Mouse (Mus musculus) small intestine, adult 2 months (tissue): ENCODE data around the gene Galnt4. TPM values are rescaled to one million over a fixed set of nuclear protein-coding genes. Genes with fewer than 3 reads are reported as not detected.

ENCODE experiments used
- H3K27ac ChIP-seq: fragments of 200-500 bp; 2 replicates; pipeline ENCODE4 v1.5.1; 2012; ENCODE audit warnings: low read depth, low read length, control low read depth, inconsistent platforms; ENCODE audit not compliant: insufficient read depth
- H3K27me3 ChIP-seq: fragments of 200-500 bp; 2 replicates; pipeline ENCODE4 v1.6.1; 2012; ENCODE audit warnings: mild to moderate bottlenecking, moderate library complexity, low read length, inconsistent platforms; ENCODE audit not compliant: control insufficient read depth, insufficient read depth
- H3K36me3 ChIP-seq: fragments of 200-500 bp; 2 replicates; pipeline ENCODE4 v1.6.1; 2012; ENCODE audit warnings: mild to moderate bottlenecking, low read length, control low read depth, inconsistent platforms; ENCODE audit not compliant: control insufficient read depth, insufficient read depth
- H3K4me1 ChIP-seq: fragments of 200-500 bp; 2 replicates; pipeline ENCODE4 v1.6.1; 2012; ENCODE audit warnings: low read length, inconsistent platforms, mixed read lengths; ENCODE audit not compliant: control insufficient read depth, insufficient read depth, insufficient read length
- H3K4me3 ChIP-seq: fragments of 200-500 bp; 2 replicates; pipeline ENCODE4 v1.5.1; 2012; ENCODE audit warnings: low read depth, mild to moderate bottlenecking, control low read depth, inconsistent platforms, low read length, moderate library complexity
- CTCF ChIP-seq: fragments of 200-500 bp; IDR thresholded peaks from 2 replicates; pipeline ENCODE4 v1.5.1; 2012; ENCODE audit warnings: low read depth, mild to moderate bottlenecking, control low read depth, inconsistent platforms, low read length, moderate library complexity, mixed read lengths; ENCODE audit not compliant: insufficient replicate concordance, insufficient read length; ENCODE audit errors: extremely low read depth
- POLR2A ChIP-seq: fragments of 200-500 bp; IDR thresholded peaks from 2 replicates; pipeline ENCODE4 v1.6.1; 2012; ENCODE audit warnings: low read depth, mild to moderate bottlenecking, control low read depth, inconsistent platforms, low read length, moderate library complexity
- WGBS: fragments of 180-500 bp; shearing (Covaris S2); methylation state at CpG from one replicate; pipeline ENCODE4 v1.1.7; 2018; 5-methylcytosine and 5-hydroxymethylcytosine counted together
- polyA plus RNA-seq: library from polyadenylated mRNA; depleted of rRNA; stranded (reverse); fragments of >200 nt; gene quantifications from 2 replicates; pipeline ENCODE4 v1.2.3, GENCODE M21; 2012; rRNA removed

Gene Galnt4
- polyA plus RNA-seq, result 2.6 and 3.4 TPM in 2 replicates

DNA sequence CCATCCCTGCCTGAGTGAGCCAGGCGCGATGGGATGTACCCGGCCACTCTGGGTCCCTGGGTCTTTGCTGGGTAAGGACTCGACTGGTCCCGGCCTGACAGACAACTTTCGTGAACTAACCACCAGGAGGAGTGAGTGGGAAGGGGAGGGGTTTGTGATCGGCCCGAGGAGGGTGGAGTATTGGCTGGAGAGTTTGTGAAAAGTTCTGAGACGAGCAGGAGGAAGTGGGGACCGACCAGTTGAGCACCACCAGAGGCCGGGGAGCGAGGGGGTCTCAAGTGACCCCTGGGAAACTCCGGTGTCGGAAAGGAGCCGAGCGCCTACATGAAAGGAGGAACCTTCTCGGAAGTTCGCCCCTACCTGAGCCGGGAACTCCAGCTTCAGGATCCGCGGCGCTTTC, at the start of gene Galnt4:
Galnt4 (plus strand) TSS at position 196 of the 400 bp plus-strand sequence.
- TF ChIP-seq POLR2A (peak; percentile 70; the same call in 1 of the 2 replicates), CTCF (peak; percentile 74; the same call in 1 of the 2 replicates)
- Histone ChIP-seq H3K27ac (peak within 1 kb of the TSS; percentile 59), H3K36me3 (peaks cover 5% of the 10 kb centered on the region; the same call in 1 of the 2 replicates), H3K4me1 (peaks cover 14% of the 10 kb centered on the region), H3K27me3 (no peaks in the 10 kb centered on the region), H3K4me3 (peak within 1 kb of the TSS; percentile 94)
- under 1% methylated on average over 22 of the region's 22 CpGs for WGBS

DNA sequence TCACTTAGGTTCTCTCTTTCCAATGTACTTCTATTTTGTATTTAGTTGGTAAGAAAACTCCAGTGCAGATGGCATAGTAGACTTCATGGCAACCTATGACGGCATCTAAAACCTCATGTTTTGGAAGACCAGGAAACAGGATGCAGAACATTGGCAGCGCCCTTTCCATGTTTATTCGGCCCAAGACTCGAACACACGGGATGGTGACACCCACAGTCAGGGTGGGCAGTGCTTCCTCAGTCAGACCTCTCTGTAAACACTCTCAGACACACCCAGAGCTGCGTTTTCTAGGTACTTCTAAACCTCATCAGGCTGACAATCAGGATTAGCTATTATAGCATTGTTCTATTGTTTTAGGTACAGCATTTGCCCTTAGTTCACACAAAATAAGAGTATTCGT, 47.4 kb upstream of the Galnt4 start:
- Histone ChIP-seq H3K4me3 (no peak overlapping the region), H3K27me3 (no peaks in the 10 kb centered on the region), H3K27ac (no peak overlapping the region), H3K36me3 (no peaks in the 10 kb centered on the region), H3K4me1 (no peaks in the 10 kb centered on the region; the same call in 1 of the 2 replicates)
- no peak for TF ChIP-seq POLR2A
- no peak for TF ChIP-seq CTCF
- WGBS, result 83% methylated on average over 7 of the region's 7 CpGs

DNA sequence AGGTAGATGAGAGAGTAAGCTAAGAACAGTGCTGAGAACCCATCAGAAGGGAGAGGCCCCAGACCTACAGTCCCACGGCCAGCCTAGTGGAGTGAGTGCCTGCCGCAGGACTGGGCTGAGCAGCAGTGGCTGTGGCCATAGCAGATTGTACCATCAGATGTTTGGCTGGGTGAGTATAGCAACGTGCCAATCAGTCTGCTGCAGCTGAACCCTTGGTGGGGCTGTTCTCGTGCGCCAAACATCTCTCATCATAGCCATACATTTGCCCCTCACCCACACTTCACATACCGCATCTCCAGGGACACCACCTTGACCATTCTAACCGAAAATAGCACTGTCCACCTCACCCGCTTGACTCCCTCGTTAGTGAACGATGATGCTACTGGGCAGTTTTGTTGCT, 46.5 kb upstream of the Galnt4 start:
- WGBS, result 90% methylated on average over 10 of the region's 10 CpGs
- no peaks in the 10 kb centered on the region for H3K27me3 ChIP-seq
- H3K36me3 ChIP-seq, result no peaks in the 10 kb centered on the region
- H3K4me1 ChIP-seq, result no peaks in the 10 kb centered on the region; the same call in 1 of the 2 replicates
- H3K27ac ChIP-seq, result no peak overlapping the region
- no peak for TF ChIP-seq POLR2A
- TF ChIP-seq CTCF, result no peak
- no peak overlapping the region for H3K4me3 ChIP-seq

DNA sequence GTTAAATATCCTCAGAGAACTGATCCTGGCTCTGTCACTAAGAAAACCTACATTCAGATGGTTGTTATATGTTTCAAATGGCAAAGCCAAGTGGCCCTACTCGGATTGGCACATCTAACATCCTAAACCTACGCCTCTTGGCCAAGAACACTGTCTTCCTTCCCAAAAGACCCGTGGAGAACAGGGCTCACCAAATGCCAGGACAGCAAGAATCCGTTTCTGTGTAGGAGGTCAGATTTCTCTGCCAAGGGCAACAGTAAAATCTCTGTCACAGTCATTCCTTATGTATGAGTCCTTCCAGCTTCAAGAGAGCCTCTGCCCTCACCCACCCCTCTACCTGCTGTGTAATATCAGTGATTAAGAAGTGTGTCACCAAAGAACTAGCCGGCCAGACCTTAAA, 45.4 kb upstream of the Galnt4 start:
- WGBS, result 85% methylated on average over 5 of the region's 5 CpGs
- Histone ChIP-seq H3K36me3 (no peaks in the 10 kb centered on the region), H3K4me1 (no peaks in the 10 kb centered on the region; the same call in 1 of the 2 replicates), H3K4me3 (no peak overlapping the region), H3K27me3 (no peaks in the 10 kb centered on the region), H3K27ac (no peak overlapping the region)
- TF ChIP-seq CTCF, result no peak
- no peak for TF ChIP-seq POLR2A

DNA sequence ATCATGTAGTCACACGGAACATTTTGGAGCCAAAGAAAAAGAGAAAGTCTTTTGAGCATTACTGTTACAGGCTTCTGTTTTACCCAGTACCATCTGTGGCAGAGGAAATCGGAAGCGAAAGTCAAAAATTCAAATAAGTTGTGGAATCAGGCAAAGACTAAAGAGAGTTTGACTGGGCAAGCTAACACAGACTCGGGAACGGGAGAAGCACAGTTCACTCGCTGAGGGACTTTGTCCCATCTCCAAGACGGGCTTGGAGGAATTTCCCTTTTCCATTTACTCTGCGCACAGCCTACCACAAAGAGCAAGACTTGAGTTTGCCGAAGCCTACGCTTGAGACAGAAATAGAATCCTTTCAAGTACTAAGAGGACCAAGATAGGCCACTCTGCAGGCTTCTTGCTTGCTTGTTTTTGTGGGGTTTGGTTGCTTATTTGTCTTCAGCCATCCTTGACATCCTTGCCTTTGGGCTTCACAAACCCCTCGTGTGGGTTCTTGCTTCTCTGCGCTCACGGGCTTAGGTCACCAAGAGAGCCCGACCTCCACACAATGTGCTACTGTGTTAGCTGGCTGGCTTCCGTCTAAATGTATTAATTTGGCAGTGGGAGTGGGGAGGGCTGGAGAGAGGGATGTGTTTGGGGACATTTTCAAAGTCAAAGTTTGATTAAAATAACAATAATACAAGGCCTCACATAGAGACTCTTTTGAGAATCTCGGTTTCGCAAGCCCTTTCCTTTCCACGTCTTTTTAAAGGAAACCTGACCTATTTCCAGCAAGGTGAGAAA, 31.7 kb upstream of the Galnt4 start:
- no peaks in the 10 kb centered on the region for H3K4me1 ChIP-seq
- H3K4me3 ChIP-seq, result no peak overlapping the region
- H3K36me3 ChIP-seq, result no peaks in the 10 kb centered on the region
- H3K27ac ChIP-seq, result no peak overlapping the region
- no peaks in the 10 kb centered on the region for H3K27me3 ChIP-seq
- TF ChIP-seq CTCF, result no peak
- no peak for TF ChIP-seq POLR2A
- WGBS, result 89% methylated on average over 18 of the region's 18 CpGs

DNA sequence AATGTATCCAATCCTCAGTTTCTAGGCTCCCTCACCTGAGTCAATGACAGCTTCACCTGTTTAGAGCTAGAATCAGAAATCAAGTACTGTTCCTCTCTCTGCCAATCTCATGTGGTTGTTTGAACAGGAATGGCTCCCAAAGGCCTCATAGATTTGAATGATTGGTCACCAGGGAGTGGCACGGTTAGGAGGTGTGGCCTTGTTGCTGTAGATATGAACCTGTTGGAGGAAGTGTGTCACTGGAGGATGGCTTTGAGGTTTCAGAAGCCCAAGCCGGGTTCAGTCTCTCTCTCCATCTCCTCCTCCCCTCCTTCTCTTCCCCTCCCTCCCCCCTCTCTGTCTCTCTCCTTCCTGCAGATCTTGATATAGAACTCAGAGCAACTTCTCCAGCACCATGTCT, 29.3 kb upstream of the Galnt4 start:
- Histone ChIP-seq H3K4me3 (no peak overlapping the region), H3K27me3 (no peaks in the 10 kb centered on the region), H3K4me1 (no peaks in the 10 kb centered on the region), H3K27ac (no peak overlapping the region), H3K36me3 (no peaks in the 10 kb centered on the region)
- 34% methylated on average over 2 of the region's 2 CpGs for WGBS
- TF ChIP-seq CTCF (no peak), POLR2A (no peak)

DNA sequence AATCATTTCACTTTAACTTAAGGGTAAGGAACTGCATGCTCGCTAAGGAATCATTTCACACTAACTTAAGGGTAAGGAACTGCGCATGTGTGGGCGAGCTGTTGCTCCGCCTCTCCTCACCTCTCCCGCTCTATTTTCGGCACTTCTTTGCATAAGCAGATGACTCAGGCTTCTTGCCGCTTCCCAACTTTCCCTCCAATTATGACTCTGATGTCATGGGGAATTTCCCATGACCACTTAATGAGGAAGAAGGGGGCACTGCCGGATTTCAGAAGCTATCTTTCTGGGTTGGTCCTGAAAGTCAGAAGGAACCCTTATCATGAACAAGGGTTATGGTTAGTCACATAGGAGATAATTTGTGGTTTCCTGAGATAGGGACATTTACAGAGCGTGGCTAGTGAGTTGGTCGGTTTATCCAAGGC, 26.4 kb upstream of the Galnt4 start:
- H3K4me3 ChIP-seq, result no peak overlapping the region
- TF ChIP-seq POLR2A, result no peak
- no peak for TF ChIP-seq CTCF
- H3K4me1 ChIP-seq, result no peaks in the 10 kb centered on the region
- H3K36me3 ChIP-seq, result no peaks in the 10 kb centered on the region
- no peaks in the 10 kb centered on the region for H3K27me3 ChIP-seq
- no peak overlapping the region for H3K27ac ChIP-seq
- 55% methylated on average over 10 of the region's 10 CpGs for WGBS
